Mouse (Mus musculus) kidney, postnatal 0 days (tissue): ENCODE results near the gene Kif23. TPM values are rescaled to one million over a fixed set of nuclear protein-coding genes. Genes with fewer than 3 reads are reported as not detected.

Source experiments
- ATAC-seq: fragments of 200-750 bp; cut with Nextera tagmentation; replicated peaks from 2 replicates; pipeline ENCODE4 v1.8.0; 2017; ENCODE audit warnings: low read depth, moderate number of reproducible peaks, moderate TSS enrichment, moderate library complexity; ENCODE audit not compliant: low FRiP score
- DNase-seq: peaks from one replicate; pipeline ENCODE4 v3.0.0-alpha.2; 2016; ENCODE audit warnings: low spot score
- H3K27ac ChIP-seq: fragments of 300-500 bp; sonication (generic); 2 replicates; pipeline ENCODE4 v1.5.1; 2014; ENCODE audit warnings: mild to moderate bottlenecking
- H3K27me3 ChIP-seq: fragments of 300-500 bp; sonication (generic); 2 replicates; pipeline ENCODE4 v1.6.1; 2014; ENCODE audit warnings: low read length, mixed read lengths; ENCODE audit not compliant: insufficient read depth
- H3K36me3 ChIP-seq: fragments of 300-500 bp; sonication (generic); 2 replicates; pipeline ENCODE4 v1.6.1; 2014; ENCODE audit warnings: low read length, mixed read lengths; ENCODE audit not compliant: insufficient read depth
- H3K4me1 ChIP-seq: fragments of 300-500 bp; sonication (generic); replicated peaks from 2 replicates; pipeline ENCODE4 v1.6.1; 2014; ENCODE audit warnings: antibody characterized with exemption, low read length, mixed read lengths; ENCODE audit not compliant: insufficient read depth
- H3K4me2 ChIP-seq: fragments of 300-500 bp; sonication (generic); 2 replicates; pipeline ENCODE4 v1.6.1; 2014; ENCODE audit warnings: mild to moderate bottlenecking, low read length, moderate library complexity, mixed read lengths
- H3K4me3 ChIP-seq: fragments of 300-500 bp; sonication (generic); replicated peaks from 2 replicates; pipeline ENCODE4 v1.5.1; 2014; ENCODE audit warnings: low read depth, low read length
- H3K9ac ChIP-seq: fragments of 300-500 bp; sonication (generic); 2 replicates; pipeline ENCODE4 v1.6.1; 2014; ENCODE audit warnings: low read depth, low read length
- H3K9me3 ChIP-seq: fragments of 300-500 bp; sonication (generic); replicated peaks from 2 replicates; pipeline ENCODE4 v1.6.1; 2016; ENCODE audit warnings: low read length, inconsistent platforms, mixed read lengths
- CTCF ChIP-seq: IDR thresholded peaks from 2 replicates; pipeline ENCODE4 v1.5.1; 2016; ENCODE audit warnings: antibody characterized with exemption, low read depth, mild to moderate bottlenecking, moderate library complexity
- WGBS: fragments of 180-500 bp; shearing (Covaris S2); extraction: QIAGEN DNeasy Blood & Tissue Kit; methylation state at CpG from one replicate; pipeline ENCODE4 v1.1.7; 2014; 5-methylcytosine and 5-hydroxymethylcytosine counted together
- polyA plus RNA-seq: library from polyadenylated mRNA; unstranded; fragments of >200 nt; fragmentation: Nextera tagmentation; extraction: Ambion mirVana; gene quantifications from 2 replicates; pipeline ENCODE4 v1.2.1, GENCODE M21; 2015

Gene Kif23
- polyA plus RNA-seq, 1 experiment from 2014 or later: 40.1 TPM

GRCm38 (mm10) chr9:61914917-61915300, 31.7 kb downstream of the Kif23 start:
- WGBS: 3% methylated on average over 13 of the region's 13 CpGs
- no peak for ATAC-seq

GRCm38 (mm10) chr9:61914203-61914916, 32.2 kb downstream of the Kif23 start, which contains the start of gene Rplp1:
Rplp1 (minus strand) TSS chr9:61914542.
- no peak for TF ChIP-seq CTCF
- Histone ChIP-seq H3K4me1 (0 out of 2 replicates have a peak, but pooled peaks cover 13% of the 10 kb centered on the region), H3K9me3 (no peaks in the 10 kb centered on the region), H3K4me2 (peak within 1 kb of the TSS; percentile 89), H3K9ac (peak within 1 kb of the TSS; percentile 79), H3K4me3 (peak within 1 kb of the TSS; percentile 70), H3K27me3 (no peaks in the 10 kb centered on the region), H3K27ac (peak within 1 kb of the TSS; percentile 94), H3K36me3 (peaks cover 21% of the 10 kb centered on the region)
- under 1% methylated on average over 69 of the region's 70 CpGs for WGBS
- ATAC-seq (peak; percentile 95), DNase-seq (peak; percentile 98)

More at GRCm38 (mm10) chr9:61914917-61915300, 31.7 kb downstream of the Kif23 start:
- peaks cover 21% of the 10 kb centered on the region for H3K36me3 ChIP-seq
- peak overlapping the region; percentile 94 for H3K27ac ChIP-seq
- H3K4me1 ChIP-seq: 0 out of 2 replicates have a peak, but pooled peaks cover 13% of the 10 kb centered on the region
- no peak for TF ChIP-seq CTCF
- peak overlapping the region; percentile 70 for H3K4me3 ChIP-seq
- no peak for DNase-seq
- peak overlapping the region; percentile 89 for H3K4me2 ChIP-seq
- no peaks in the 10 kb centered on the region for H3K9me3 ChIP-seq
- H3K27me3 ChIP-seq: no peaks in the 10 kb centered on the region
- H3K9ac ChIP-seq: peak overlapping the region; percentile 79; the same call in 1 of the 2 replicates

- H3K9ac ChIP-seq: no peak overlapping the region
- DNase-seq: no peak
- H3K27ac ChIP-seq: no peak overlapping the region
- WGBS: 69% methylated on average over 6 of the region's 6 CpGs
- ATAC-seq: no peak
- H3K27me3 ChIP-seq: no peaks in the 10 kb centered on the region
- H3K9me3 ChIP-seq: no peaks in the 10 kb centered on the region
- no peak overlapping the region for H3K4me3 ChIP-seq
- TF ChIP-seq CTCF: no peak
- H3K36me3 ChIP-seq: peaks cover 15% of the 10 kb centered on the region
- no peak overlapping the region for H3K4me2 ChIP-seq
- H3K4me1 ChIP-seq: 0 out of 2 replicates have a peak, but pooled peaks cover 13% of the 10 kb centered on the region
These were observed 35.1 kb downstream of the Kif23 start for GRCm38 (mm10) chr9:61911300-61912128.

GRCm38 (mm10) chr9:61910526-61911256, 35.9 kb downstream of the Kif23 start:
- Histone ChIP-seq H3K27me3 (no peaks in the 10 kb centered on the region), H3K4me1 (0 out of 2 replicates have a peak, but pooled peaks cover 13% of the 10 kb centered on the region), H3K4me2 (no peak overlapping the region), H3K9me3 (no peaks in the 10 kb centered on the region), H3K27ac (no peak overlapping the region), H3K4me3 (no peak overlapping the region), H3K9ac (no peak overlapping the region), H3K36me3 (peaks cover 15% of the 10 kb centered on the region)
- DNase-seq (no peak), ATAC-seq (no peak)
- TF ChIP-seq CTCF: peak; percentile 9; the same call in 1 of the 2 replicates
- WGBS: 45% methylated on average over 20 of the region's 20 CpGs

GRCm38 (mm10) chr9:61909633-61910032, 36.9 kb downstream of the Kif23 start:
- no peak overlapping the region for H3K4me2 ChIP-seq
- WGBS: 70% methylated on average over 1 of the region's 1 CpGs

More at GRCm38 (mm10) chr9:61909633-61910032, 36.9 kb downstream of the Kif23 start:
- DNase-seq (no peak), ATAC-seq (no peak)
- H3K27ac ChIP-seq: no peak overlapping the region
- peaks cover 15% of the 10 kb centered on the region for H3K36me3 ChIP-seq
- no peak overlapping the region for H3K9ac ChIP-seq
- H3K9me3 ChIP-seq: no peaks in the 10 kb centered on the region
- no peak for TF ChIP-seq CTCF
- H3K4me3 ChIP-seq: no peak overlapping the region
- H3K4me1 ChIP-seq: 0 out of 2 replicates have a peak, but pooled peaks cover 13% of the 10 kb centered on the region
- H3K27me3 ChIP-seq: no peaks in the 10 kb centered on the region
